Mouse (Mus musculus): ENCODE results near the gene Gpr137c. TPM values are rescaled to one million over a fixed set of nuclear protein-coding genes. Genes with fewer than 3 reads are reported as not detected.
A peak's percentile ranks its signal among the peaks of the same experiment; 100 is the strongest.

Gpr137c gene
- polyA plus RNA-seq, 1 experiment from 2014 or later, result 3.2 TPM

DNA sequence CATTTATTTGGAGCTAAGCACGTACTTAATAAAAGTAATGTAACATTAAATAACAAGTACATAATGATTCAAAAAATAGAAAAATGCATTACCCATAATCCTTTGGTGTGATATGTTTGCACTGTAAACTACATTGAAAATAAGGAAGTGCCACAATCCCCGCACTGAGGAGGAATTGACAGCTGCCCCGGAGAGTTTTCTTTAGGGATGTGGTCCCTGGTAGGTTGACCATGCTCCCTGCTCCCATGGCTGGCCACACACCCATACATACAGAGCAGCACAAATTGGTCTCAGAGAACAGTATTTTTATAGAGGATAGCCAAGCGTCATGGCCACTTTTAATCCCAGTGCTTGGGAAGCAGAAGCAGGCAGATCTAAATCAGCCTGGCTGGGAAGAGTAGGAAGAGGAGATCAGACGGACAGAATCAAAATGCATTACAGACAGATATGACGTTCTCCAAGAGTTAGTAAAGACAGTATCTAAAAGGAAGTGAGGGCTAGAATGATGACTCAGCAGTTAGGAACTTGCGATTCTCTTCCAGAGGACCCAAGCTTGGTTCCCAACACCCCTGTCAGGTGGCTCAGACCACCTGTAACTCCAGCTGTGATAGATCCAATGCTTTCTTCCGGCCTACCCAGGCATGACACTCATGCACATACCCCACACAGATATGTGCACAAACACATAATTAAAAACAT, 88.3 kb downstream of the Gpr137c start:
- H3K27ac ChIP-seq, result no peak overlapping the region
- DNase-seq (ENCODE audit: low spot score), result no peak
- no peak overlapping the region for H3K4me3 ChIP-seq
- H3K36me3 ChIP-seq, result peaks cover 19% of the 10 kb centered on the region; the same call in 1 of the 2 replicates
- 83% methylated on average over 8 of the region's 8 CpGs for WGBS
- no peaks in the 10 kb centered on the region for H3K9me3 ChIP-seq
- H3K27me3 ChIP-seq (ENCODE audit: insufficient read depth, poor library complexity, severe bottlenecking), result no peaks in the 10 kb centered on the region
- H3K4me1 ChIP-seq, result peaks cover 7% of the 10 kb centered on the region; the same call in 1 of the 2 replicates

- H3K36me3 ChIP-seq, result peaks cover 13% of the 10 kb centered on the region; the same call in 1 of the 2 replicates
- H3K27me3 ChIP-seq (ENCODE audit: insufficient read depth, poor library complexity, severe bottlenecking), result no peaks in the 10 kb centered on the region
- WGBS, result 92% methylated on average over 13 of the region's 13 CpGs
- H3K4me3 ChIP-seq, result no peak overlapping the region
- H3K9me3 ChIP-seq, result no peaks in the 10 kb centered on the region
- no peak for DNase-seq (ENCODE audit: low spot score)
- peaks cover 18% of the 10 kb centered on the region for H3K4me1 ChIP-seq
- no peak overlapping the region for H3K27ac ChIP-seq
Measured at GRCm38 (mm10) chr14:45309646-45310045, 90.1 kb downstream of the Gpr137c start.

- Histone ChIP-seq H3K4me1 (peaks cover 19% of the 10 kb centered on the region), H3K4me3 (no peak overlapping the region), H3K36me3 (peaks cover 10% of the 10 kb centered on the region; the same call in 1 of the 2 replicates), H3K27ac (no peak overlapping the region), H3K27me3 (ENCODE audit: insufficient read depth, poor library complexity, severe bottlenecking) (no peaks in the 10 kb centered on the region), H3K9me3 (no peaks in the 10 kb centered on the region)
- WGBS, result 85% methylated on average over 14 of the region's 14 CpGs
- DNase-seq (ENCODE audit: low spot score), result no peak
Measured at GRCm38 (mm10) chr14:45310101-45310500, 90.6 kb downstream of the Gpr137c start.

DNA sequence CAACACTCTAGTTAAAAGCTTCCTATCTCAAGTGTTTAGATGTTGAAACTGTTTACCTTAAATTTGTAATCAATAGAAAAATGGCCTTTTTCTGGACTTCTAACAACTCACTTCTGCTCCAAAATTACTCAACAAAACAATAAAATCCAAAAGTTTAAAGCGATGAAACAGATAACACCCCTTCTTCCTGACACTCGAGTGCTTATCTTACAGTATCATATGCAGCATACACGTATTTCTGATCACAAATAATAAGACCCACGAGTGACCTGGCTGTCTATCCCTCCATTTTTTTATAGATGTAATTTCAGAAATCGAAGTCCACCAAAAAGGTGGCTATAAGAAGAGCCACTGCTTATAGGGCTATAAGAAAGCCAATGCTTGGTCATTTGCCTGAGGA, 97.4 kb downstream of the Gpr137c start:
- Histone ChIP-seq H3K4me1 (peaks cover 30% of the 10 kb centered on the region), H3K36me3 (0 out of 2 replicates have a peak, but pooled peaks cover 3% of the 10 kb centered on the region), H3K9me3 (no peaks in the 10 kb centered on the region), H3K27me3 (ENCODE audit: insufficient read depth, poor library complexity, severe bottlenecking) (no peaks in the 10 kb centered on the region), H3K4me3 (peak overlapping the region; percentile 88), H3K27ac (peak overlapping the region; percentile 98; the same call in 1 of the 2 replicates)
- WGBS, result 54% methylated on average over 5 of the region's 5 CpGs
- DNase-seq (ENCODE audit: low spot score), result no peak

- Histone ChIP-seq H3K27ac (peak overlapping the region; percentile 98), H3K9me3 (no peaks in the 10 kb centered on the region), H3K4me1 (peaks cover 30% of the 10 kb centered on the region), H3K27me3 (ENCODE audit: insufficient read depth, poor library complexity, severe bottlenecking) (no peaks in the 10 kb centered on the region), H3K36me3 (0 out of 2 replicates have a peak, but pooled peaks cover 3% of the 10 kb centered on the region), H3K4me3 (peak overlapping the region; percentile 88)
- DNase-seq (ENCODE audit: low spot score), result peak; percentile 80
- WGBS, result under 1% methylated on average over 38 of the region's 38 CpGs
Measured at GRCm38 (mm10) chr14:45317921-45318411, 98.4 kb downstream of the Gpr137c start.

GRCm38 (mm10) chr14:45318426-45319236, 99.1 kb downstream of the Gpr137c start, which contains the start of gene Ero1l:
Ero1l (minus strand) TSS chr14:45318771.
- Histone ChIP-seq H3K36me3 (no peaks in the 10 kb centered on the region), H3K27ac (peak within 1 kb of the TSS; percentile 98), H3K4me1 (peaks cover 30% of the 10 kb centered on the region), H3K9me3 (no peaks in the 10 kb centered on the region), H3K27me3 (ENCODE audit: insufficient read depth, poor library complexity, severe bottlenecking) (no peaks in the 10 kb centered on the region), H3K4me3 (peak within 1 kb of the TSS; percentile 88)
- peak; percentile 92 for DNase-seq (ENCODE audit: low spot score)
- 2% methylated on average over 74 of the region's 74 CpGs for WGBS

DNA sequence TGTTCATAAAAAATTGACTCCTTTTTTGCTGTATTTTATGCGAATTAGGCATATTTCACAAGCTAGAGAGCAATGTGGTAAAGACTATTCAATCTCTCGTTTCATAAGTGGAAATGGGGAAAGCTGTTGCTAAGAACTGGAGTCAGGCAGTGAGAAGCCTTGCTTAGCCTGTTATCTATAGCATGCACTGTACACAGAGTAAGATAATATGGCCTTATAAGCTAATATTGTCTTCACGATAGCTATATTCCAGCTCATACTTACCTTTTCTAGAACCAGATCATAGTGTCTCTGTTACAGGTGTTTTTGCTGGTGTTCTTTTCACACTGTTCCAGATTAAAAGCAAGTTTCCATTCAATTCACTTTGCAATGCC, 99.7 kb downstream of the Gpr137c start:
- H3K36me3 ChIP-seq, result no peaks in the 10 kb centered on the region
- H3K4me3 ChIP-seq, result peak overlapping the region; percentile 88
- H3K9me3 ChIP-seq, result no peaks in the 10 kb centered on the region
- H3K27me3 ChIP-seq (ENCODE audit: insufficient read depth, poor library complexity, severe bottlenecking), result no peaks in the 10 kb centered on the region
- H3K4me1 ChIP-seq, result peaks cover 24% of the 10 kb centered on the region
- 61% methylated on average over 3 of the region's 3 CpGs for WGBS
- no peak for DNase-seq (ENCODE audit: low spot score)
- peak overlapping the region; percentile 98 for H3K27ac ChIP-seq

GRCm38 (mm10) chr14:45320111-45320510, 100.6 kb downstream of the Gpr137c start:
- Histone ChIP-seq H3K36me3 (no peaks in the 10 kb centered on the region), H3K9me3 (no peaks in the 10 kb centered on the region), H3K27ac (no peak overlapping the region), H3K4me3 (no peak overlapping the region), H3K4me1 (peaks cover 18% of the 10 kb centered on the region; the same call in 1 of the 2 replicates), H3K27me3 (ENCODE audit: insufficient read depth, poor library complexity, severe bottlenecking) (no peaks in the 10 kb centered on the region)
- DNase-seq (ENCODE audit: low spot score), result no peak
- 81% methylated on average over 4 of the region's 4 CpGs for WGBS

GRCm38 (mm10) chr14:45321067-45321466, 101.5 kb downstream of the Gpr137c start:
- Histone ChIP-seq H3K4me1 (peaks cover 11% of the 10 kb centered on the region; the same call in 1 of the 2 replicates), H3K9me3 (no peaks in the 10 kb centered on the region), H3K36me3 (no peaks in the 10 kb centered on the region), H3K27ac (0 out of 2 replicates have a peak overlapping the region, but pooled peaks have one; percentile 29), H3K4me3 (no peak overlapping the region), H3K27me3 (ENCODE audit: insufficient read depth, poor library complexity, severe bottlenecking) (no peaks in the 10 kb centered on the region)
- no peak for DNase-seq (ENCODE audit: low spot score)
- 79% methylated on average over 3 of the region's 3 CpGs for WGBS

GRCm38 (mm10) chr14:45321622-45322021, 102.1 kb downstream of the Gpr137c start:
- Histone ChIP-seq H3K4me1 (peaks cover 7% of the 10 kb centered on the region; the same call in 1 of the 2 replicates), H3K27me3 (ENCODE audit: insufficient read depth, poor library complexity, severe bottlenecking) (no peaks in the 10 kb centered on the region), H3K27ac (0 out of 2 replicates have a peak overlapping the region, but pooled peaks have one; percentile 44), H3K9me3 (no peaks in the 10 kb centered on the region), H3K4me3 (no peak overlapping the region), H3K36me3 (no peaks in the 10 kb centered on the region)
- 57% methylated on average over 5 of the region's 5 CpGs for WGBS
- no peak for DNase-seq (ENCODE audit: low spot score)

DNA sequence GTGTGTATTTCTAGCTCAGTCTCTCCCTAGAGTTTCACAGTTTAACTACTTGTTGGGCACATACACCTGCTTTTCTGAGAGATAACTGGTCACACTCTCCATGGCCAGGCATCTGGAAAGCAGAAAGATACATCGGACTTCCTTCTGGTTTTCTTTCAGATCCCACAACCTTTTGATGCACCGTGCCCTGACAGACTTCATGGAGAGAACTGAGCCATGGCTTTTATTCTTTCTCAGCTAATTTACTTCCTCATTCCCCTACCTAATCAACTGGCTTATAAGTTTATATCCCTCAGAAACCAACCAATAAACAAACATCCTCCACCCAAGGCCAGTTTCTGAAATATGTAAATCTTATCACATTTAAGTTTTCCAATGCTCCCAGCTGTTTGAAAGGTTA, 102.9 kb downstream of the Gpr137c start:
- H3K27me3 ChIP-seq (ENCODE audit: insufficient read depth, poor library complexity, severe bottlenecking), result no peaks in the 10 kb centered on the region
- H3K36me3 ChIP-seq, result no peaks in the 10 kb centered on the region
- no peaks in the 10 kb centered on the region for H3K9me3 ChIP-seq
- DNase-seq (ENCODE audit: low spot score), result no peak
- H3K4me3 ChIP-seq, result no peak overlapping the region
- no peak overlapping the region for H3K27ac ChIP-seq
- 85% methylated on average over 2 of the region's 2 CpGs for whole genome bisulfite sequencing
- 0 out of 2 replicates have a peak, but pooled peaks cover under 1% of the 10 kb centered on the region for H3K4me1 ChIP-seq

DNA sequence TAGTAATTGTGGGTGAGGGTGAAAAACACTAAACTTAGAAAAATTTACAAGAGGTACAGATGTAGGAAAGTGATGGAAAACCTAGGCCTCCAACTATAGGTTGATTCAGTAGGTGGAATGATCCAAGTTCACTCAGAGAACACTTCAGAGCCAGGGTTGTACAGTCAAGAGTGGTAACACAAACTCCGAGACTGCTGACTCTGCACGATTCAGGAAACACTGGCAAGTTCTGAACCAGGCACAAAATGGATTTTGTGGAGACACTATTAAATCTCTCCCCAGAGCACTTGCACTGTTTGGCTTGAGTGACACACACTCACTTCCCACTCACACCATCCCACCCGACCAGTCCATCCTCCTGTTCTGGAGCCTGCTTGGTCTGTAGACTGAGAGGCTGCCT, 103.8 kb downstream of the Gpr137c start:
- Histone ChIP-seq H3K27ac (no peak overlapping the region), H3K36me3 (no peaks in the 10 kb centered on the region), H3K27me3 (ENCODE audit: insufficient read depth, poor library complexity, severe bottlenecking) (no peaks in the 10 kb centered on the region), H3K4me1 (no peaks in the 10 kb centered on the region), H3K4me3 (no peak overlapping the region), H3K9me3 (no peaks in the 10 kb centered on the region)
- DNase-seq (ENCODE audit: low spot score), result no peak
- 72% methylated on average over 3 of the region's 3 CpGs for WGBS

DNA sequence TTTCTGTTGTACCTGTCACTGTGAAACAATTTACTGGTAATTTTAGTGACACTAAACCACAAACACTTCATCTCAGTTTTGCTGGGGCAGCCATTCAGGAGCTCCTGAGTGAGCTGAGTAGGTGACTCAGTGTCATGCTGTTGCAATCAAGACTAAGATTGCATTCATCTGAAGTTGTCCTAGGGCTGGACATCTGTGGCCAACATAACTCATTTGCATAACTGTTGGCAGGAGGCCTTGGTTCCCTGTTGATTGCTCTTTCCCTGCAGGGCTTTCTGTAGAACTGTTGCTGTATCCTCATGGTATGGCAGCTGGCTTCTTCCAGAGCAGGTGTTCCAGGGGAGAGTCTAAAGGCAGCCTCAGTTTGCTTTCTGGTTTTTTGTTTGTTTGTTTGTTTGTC, 106.0 kb downstream of the Gpr137c start:
- Histone ChIP-seq H3K27me3 (ENCODE audit: insufficient read depth, poor library complexity, severe bottlenecking) (no peaks in the 10 kb centered on the region), H3K27ac (no peak overlapping the region), H3K4me3 (no peak overlapping the region), H3K36me3 (no peaks in the 10 kb centered on the region), H3K4me1 (no peaks in the 10 kb centered on the region), H3K9me3 (no peaks in the 10 kb centered on the region)
- no peak for DNase-seq (ENCODE audit: low spot score)
